Mouse (Mus musculus) E14TG2a.4 (cell line): ENCODE measurements around the gene Tectb.

Experiments used
- CTCF ChIP-seq: conservative IDR thresholded peaks from 2 replicates; pipeline ENCODE4 v1.5.1; 2014; ENCODE audit warnings: low read length
- NANOG ChIP-seq: IDR thresholded peaks from 2 replicates; pipeline ENCODE4 v1.6.1; 2014; ENCODE audit warnings: borderline replicate concordance, low read length, mixed read lengths
- POU5F1 ChIP-seq: IDR thresholded peaks from 2 replicates; pipeline ENCODE4 v1.6.1; 2014; ENCODE audit warnings: low read length, borderline replicate concordance

DNA sequence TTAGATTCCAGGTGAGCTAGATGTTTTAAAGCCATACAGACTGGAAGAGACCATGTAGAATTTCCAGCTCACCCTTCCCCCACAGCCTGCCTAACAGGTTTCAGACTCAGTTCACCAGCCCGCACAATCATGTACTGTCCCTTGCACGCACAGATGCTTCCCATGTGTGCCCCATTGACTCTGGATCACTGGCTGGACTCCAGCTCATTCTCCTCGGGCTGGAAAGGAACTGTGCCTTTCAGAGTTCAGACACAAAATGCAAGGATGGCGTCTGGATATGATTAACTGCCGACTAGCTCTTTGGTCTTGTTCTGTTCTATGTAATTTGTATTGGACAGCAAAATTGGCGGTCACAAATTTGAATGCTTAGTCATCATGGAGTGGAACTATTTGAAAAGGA is 30.9 kb upstream of the Tectb start:
- no peak for TF ChIP-seq CTCF
- TF ChIP-seq POU5F1: no peak
- TF ChIP-seq NANOG: no peak
